Mouse (Mus musculus) gastrocnemius, postnatal 25 days (tissue): ENCODE measurements around the gene Sarm1. TPM values are rescaled to one million over a fixed set of nuclear protein-coding genes. Genes with fewer than 3 reads are reported as not detected.
A peak's percentile ranks its signal among the peaks of the same experiment; 100 is the strongest.

Experiments
- DNase-seq: peaks from one replicate; pipeline ENCODE4 v3.0.0; 2022
- total RNA-seq, 2 experiments: library from RNA; stranded (reverse); gene quantifications; 1 replicate in 1 of 2; 2 replicates in 1 of 2; pipeline ENCODE4 v1.2.3; 2021

Gene Sarm1
- total RNA-seq, 2 experiments from 2014 or later = 0.67 to 1.00 TPM

DNA sequence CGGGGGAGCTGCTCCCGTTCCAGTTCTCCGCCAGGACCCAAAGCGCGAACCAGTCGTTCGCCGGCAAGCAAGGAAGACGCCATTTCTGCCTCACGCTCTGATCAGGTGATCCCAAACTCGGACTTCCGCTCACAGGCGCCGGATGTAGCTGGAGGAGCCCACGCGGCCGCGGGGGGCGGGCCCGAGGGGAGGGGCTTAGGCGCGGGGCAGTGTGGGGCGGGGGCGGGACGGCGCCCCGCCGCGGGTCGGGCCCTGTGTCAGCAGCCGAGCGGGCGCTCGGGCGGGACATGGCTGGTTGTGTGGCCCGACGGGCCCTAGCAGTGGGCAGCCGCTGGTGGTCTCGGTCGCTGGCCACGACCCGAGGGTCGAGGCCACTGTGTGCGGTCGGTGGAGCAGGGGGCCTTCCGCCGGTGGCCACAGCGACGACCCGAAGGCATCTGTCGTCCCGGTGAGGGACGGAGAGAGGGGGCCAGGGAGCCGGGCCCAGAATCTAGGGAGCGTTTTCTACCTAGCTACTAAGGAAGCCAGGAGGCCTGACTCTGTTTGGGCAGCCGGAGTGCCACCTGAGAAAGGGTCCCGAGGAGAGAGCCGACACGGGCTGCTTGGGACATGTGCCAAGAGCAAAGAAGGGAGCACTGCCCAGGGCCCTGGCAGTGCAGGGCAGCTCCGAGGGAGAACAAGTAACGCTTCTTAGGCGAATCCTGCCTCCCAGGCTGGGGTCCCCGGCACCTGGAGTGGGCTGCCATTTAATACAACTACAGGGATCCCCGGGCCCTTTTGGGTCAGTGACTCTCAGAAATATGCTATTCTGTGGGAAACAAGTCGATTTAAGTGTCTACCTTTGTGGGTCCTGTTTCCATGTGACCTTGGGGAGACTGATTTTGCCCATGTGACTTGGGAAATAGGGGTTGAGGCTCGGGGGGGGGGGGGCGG, 14.7 kb upstream of the Sarm1 start, which contains the start of the genes Tmem199 and Poldip2:
TSS of gene Tmem199 (minus strand) at position 148 of the 933 bp plus-strand sequence.
TSS of gene Poldip2 (plus strand) at position 169 of the 933 bp plus-strand sequence.
- DNase-seq = peak; percentile 91

DNA sequence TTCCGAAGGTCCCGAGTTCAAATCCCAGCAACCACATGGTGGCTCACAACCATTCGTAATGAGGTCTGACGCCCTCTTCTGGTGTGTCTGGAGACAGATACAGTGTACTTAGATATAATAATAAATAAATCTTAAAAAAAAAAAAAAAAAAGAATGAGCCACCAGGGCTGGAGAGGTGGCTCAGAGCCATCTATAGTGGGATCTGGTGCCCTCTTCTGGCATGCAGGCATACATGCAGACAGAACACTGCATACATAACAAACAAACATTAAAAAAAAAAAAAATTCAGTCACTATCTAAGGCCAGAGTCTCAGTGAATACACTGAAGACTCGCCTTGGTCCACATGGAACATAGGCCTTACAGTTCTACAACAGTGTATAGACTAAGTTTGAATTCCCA, 11.6 kb upstream of the Sarm1 start:
- no peak for DNase-seq

DNA sequence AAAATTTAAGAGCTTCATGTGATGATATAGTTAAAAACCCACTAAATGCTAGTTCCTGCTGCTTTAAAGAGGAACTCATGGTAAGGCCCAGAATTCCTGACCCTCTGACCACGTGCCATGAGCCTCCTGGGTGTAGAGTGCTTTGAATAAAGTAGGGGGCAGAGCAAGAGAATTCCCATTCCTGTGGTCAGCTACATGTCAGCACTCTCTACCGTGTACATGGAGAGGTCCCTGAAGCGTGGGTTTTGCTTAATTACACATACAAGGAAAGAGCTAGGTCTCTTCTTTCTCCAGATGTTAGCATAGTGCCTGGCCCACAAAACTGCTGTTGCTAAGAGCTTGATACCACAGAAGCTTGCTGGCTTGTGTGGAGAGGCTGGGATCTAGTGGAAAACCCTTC, 7.9 kb upstream of the Sarm1 start:
- DNase-seq = no peak

DNA sequence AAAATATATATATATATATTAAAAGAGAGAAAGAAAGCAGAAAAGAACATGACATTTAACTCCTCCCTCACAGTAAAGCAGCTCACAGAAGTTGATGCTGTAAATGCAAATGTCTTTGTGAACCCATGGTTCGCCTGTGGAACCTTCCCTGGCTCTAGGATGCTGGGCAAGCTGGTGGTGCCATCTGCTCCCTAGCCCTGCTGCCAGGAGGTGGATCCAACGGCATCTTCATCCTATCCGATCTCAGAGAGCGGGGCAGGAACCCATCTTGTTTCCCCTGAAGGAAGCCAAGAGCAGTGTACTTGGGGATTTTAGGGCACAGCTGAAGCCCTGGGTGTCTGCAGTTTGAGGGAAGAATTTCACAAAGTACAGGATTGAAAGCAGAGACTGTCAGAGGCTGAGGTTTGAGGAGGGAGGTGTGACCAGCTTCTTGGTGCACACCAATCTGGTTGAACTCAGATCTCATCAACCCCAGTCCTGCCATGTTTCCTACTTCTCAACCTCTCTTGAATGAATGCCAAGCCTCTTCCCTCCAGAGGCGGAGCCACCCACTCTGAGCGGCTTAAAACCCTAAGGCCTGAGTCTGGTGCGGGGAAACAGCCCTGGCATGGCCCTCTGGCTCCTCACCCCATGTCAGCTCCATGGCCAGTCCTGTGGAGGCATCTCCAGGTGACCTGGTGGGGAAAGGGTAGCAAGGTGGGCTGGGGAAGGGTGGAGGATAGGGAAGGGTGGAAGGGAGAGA, 5.5 kb upstream of the Sarm1 start, which contains the start of gene Sebox:
TSS of gene Sebox (plus strand) at position 539 of the 742 bp plus-strand sequence.
- no peak for DNase-seq

DNA sequence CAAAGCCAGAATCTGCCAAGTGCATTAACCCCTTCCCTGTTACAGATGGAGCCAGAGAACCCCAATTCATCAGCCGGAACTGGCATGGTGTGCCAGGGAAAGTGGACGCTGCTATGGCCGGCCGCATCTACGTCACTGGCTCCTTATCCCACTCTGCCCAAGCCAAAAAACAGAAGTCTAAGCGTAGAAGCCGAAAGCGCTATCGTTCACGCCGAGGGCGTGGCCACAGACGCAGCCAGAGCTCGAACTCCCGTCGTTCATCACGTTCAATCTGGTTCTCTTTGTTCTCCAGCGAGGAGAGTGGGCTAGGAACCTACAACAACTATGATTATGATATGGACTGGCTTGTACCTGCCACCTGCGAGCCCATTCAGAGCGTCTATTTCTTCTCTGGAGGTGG, 4.0 kb upstream of the Sarm1 start:
- no peak for DNase-seq

DNA sequence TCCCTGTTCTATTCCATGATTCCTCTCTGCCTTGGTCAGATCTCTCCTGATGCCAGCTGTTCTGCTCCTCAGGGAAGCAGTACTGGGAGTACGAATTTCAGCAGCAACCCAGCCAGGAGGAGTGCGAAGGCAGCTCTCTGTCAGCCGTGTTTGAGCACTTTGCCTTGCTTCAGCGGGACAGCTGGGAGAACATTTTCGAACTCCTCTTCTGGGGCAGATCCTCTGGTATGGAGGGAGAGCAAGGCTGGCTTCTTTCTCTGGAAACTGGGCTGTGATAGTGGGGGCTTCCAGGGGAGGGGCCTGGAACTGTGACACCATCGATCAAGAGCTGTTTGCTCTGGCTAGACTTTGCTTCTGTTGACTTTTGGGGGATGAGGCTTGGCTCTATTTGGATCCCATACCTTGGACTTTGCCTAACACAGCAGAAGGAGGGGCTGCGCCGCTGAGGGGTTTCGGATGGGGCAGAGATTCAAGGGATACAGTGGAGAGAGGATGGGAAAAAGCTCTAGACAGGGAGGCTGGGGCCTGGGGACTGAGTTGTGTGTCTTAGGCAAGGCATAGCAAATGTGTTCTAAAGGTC, 3.2 kb upstream of the Sarm1 start:
- DNase-seq = no peak

DNA sequence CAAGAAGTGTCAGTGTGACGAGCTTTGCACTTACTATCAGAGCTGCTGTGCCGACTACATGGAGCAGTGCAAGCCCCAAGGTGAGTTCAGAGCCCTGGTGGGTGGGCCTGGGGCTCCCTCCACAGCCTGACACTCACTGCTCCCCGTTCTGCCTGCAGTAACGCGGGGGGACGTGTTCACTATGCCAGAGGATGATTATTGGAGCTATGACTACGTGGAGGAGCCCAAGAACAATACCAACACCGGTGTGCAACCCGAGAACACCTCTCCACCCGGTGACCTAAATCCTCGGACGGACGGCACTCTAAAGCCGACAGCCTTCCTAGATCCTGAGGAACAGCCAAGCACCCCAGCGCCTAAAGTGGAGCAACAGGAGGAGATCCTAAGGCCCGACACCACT, 2.0 kb upstream of the Sarm1 start:
- DNase-seq = no peak

DNA sequence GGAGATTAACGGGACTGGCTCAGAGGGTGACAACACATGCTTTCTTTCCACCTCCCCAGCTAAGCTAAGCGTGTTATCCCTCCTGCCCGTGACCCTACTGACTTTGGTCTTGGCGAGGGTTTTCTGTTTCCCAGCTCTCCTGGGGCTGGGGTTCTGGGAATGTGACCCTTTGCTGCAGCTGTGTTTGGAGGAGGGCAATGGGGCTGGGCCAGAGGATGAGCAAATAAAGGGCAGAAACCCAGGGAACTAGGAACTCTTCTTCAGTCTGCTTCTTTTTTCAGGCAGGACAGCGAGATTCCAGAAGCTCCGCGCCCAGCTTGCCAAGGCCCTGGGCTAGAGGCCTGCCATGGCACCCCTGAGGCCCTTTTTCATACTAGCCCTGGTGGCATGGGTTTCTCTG, 1.4 kb upstream of the Sarm1 start, which contains the start of gene Vtn:
TSS of gene Vtn (plus strand) at position 88 of the 400 bp plus-strand sequence.
- DNase-seq = peak; percentile 72

DNA sequence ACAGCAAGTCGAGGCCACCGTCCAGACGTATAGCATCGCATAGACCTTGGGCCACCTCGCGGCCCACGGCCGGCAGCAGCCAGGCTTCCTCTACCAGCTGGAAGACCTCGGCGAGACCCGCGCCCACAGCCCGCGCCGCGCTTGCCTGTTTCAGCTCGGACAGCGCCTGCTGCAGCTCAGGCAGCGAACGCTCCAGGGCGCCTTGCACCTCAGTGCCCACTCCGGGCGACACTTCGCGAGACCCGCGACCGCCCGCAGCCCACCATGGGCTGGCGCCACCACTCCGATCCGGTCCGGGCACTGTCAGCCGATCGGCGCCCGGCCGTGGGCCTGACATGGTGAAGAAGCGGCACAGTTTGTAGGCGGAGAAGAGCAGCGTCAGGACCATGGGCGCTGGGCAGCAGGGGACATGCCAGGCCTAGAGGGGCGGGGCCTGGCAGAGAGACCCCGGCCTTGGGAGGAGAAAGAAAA, 448 bp downstream of the Sarm1 start:
- DNase-seq = peak; percentile 18

DNA sequence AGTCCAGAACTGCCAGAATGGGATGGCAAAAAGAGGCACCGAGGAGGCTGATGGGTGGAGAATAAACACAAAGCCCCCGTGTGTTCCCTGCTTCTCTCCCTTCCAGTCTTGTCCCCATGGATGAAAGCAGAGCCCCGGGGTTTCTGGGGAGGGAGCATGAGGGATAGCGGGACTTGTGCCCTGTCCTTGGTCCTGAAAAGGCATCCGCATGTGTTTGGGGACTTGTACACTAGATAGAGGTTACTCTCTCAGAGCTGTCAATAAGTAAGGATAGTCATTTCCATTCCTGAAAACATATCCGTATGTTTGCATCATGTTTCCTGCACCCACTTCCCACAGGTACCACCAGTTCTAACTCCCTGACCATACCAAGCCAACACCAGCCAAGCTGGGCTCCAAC, 1.6 kb downstream of the Sarm1 start:
- DNase-seq = no peak

DNA sequence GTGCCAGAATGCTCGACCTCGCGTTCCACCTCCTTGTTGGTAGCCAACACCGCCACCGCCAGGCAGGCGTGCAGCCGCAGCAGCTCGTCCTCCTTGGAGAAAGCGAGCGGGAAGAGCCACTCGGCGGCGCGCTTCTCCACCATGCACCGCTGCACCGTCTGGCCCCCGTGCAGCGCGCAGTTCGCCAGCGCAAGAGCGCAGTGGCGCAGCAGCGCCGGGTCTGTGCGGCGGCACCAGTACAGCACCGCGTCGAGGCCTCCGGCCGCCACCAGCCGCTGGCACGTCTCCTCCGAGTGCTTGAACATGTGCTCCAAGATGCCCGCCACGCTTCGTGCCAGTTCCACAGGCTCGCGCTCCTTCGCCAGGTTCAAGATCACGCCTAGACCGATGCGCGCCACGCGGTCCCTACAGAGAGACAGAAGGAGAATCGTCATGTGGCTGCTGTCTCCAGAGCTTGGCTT, 6.7 kb downstream of the Sarm1 start:
- no peak for DNase-seq

DNA sequence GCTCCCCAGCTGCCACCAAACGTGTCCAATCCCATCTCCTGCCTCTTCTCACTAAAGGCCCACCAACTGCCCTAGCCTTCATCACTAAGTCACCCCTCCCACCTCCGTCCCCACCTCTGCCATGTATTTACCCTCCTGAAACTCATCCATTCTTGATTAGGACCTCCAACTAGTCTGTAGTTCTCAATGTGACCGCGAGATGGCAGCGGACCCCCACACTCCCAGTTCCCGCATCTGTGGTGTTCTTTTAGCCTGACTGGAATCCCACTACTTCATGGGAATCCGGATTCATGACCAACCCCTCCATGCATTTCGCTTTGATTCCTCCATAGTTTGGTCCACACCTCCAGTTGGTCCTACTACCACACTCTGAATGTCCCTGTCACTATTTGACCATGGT, 9.4 kb downstream of the Sarm1 start:
- peak; percentile 20 for DNase-seq

DNA sequence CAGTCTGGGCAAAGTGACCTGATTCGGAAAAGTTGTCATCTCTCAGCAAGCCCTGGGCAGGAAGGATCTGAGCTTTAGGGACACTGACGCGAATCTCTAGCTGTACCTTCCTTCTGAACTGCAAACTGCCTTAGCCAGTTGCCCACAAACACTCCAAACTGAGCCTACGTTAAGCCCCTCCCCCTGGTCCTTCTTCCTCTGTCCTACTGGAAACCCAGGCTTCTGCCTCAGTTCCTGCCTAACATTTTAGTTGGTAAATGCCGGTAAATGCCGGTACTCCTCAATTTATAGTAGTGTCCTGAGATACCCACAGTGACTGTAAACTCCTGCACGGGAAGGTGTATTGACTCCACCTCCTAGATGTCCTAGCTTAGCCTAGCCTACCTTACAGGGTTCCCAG, 13.9 kb downstream of the Sarm1 start:
- DNase-seq = no peak

DNA sequence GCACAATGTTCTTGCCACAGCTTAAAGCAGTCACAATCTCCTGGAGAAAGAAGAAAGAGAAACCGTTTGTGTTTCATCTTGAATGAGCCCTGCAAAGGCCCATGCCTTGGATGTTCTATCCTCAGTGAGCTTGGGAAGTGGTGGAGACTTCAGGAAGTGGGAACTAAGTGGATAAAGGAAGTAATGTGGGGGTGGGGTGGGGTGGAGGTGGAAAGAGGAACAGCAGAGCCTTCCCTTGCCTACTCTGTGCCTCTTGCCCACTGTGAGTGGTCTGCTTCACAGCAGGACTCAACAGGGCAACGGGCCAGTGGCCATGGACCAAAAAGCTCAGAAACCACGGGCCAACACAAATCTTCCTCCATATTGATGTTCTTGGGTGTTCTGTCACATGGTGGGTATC, 22.3 kb downstream of the Sarm1 start:
- DNase-seq = no peak

DNA sequence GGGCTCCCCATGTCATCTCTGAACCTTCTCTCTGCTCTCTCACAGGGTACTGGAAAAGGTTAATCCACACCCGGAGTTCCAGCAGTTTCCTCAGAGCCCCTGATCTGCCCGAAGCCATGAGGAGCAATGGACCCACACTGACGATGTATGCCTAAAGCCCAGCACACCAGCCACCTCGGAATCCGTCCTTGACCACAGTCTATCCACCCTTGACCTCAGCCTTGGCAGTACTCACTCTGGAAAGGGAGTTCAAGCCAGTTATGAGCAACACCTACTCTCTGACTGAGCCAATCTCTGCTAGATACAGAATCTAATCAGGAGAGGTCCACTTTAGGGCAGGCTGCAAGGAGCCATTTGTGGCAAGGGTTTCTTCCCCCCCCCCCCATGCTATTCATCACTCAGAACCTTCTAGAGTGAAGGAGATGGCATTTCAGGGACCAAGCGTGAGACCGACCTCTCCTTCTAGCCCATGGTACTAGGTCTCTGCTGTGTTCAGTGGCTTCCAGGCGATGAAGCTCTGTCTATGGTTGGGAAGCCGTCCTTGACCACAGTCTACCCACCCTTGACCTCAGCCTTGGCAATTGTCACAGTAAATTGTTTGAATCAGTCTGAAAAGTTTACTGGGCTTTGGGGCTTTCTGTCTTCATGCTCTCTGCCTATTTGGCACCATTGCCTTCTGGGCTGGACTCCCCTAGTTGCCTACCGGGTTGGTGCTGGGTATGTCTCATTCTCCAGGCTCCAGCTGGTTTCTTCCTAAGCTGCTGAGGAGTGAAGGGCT, 26.0 kb downstream of the Sarm1 start:
- no peak for DNase-seq

DNA sequence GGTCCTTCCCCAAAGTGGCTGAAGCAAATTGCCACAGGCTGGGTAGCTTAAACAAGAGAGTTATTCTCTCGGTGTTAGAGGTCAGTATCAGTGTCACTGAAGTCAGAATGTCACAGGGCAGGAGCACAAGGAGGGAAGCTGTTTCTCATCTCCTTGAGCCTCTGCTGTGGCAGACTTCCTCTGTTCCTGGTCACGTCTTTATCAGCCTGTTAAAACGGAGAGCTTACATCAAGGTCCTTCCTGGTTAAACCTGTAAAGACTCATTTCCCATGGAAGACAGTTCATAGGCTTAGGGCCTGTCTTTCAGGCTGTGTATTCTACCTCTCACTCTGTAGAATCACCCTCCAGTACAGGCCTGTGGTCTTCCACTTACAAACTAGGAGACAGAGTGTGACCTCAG, 29.6 kb downstream of the Sarm1 start:
- no peak for DNase-seq

DNA sequence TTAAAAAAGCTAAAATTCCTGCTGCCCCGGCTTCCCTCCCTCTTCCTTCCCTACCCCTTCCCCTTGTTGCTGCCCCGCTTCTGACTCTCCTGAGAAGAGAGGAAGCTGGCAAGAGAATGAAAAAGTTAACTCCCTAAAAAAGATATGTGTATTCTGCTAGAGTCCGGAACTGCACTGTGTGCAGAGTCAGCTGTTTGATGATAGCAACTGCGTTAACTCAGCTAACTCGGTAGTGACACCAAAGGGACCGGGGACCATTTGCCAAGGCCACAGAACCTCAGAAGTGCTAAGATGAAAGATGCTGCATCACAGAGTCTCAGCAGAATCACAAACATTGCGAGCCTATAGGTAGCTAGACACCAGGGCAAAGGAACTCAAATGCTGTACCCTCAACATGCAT, 30.0 kb downstream of the Sarm1 start:
- no peak for DNase-seq

DNA sequence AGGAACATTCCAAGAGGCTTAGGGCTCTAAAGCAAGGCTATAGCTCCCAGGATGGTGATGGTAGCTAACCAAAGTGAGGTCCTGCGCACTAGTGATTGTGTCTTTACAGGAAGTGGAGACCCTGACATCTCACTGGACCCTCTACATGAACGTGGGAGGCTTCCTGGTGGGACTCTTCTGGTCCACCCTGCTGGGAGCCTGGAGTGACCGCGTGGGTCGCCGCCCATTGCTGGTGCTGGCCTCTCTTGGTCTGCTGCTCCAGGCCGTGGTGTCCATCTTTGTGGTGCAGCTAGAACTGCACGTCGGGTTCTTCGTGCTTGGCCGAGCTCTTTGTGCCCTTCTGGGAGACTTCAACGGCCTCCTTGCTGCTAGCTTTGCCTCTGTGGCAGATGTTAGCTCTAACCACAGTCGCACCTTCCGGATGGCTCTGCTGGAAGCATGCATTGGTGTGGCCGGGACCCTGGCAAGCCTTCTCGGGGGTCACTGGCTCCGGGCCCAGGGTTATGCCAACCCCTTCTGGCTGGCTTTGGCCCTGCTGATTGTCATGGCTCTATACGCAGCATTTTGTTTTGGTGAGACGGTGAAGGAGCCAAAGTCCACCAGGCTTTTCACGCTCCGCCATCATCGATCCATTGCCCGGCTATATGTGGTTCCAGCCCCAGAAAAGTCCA, 31.2 kb downstream of the Sarm1 start:
- DNase-seq = no peak

DNA sequence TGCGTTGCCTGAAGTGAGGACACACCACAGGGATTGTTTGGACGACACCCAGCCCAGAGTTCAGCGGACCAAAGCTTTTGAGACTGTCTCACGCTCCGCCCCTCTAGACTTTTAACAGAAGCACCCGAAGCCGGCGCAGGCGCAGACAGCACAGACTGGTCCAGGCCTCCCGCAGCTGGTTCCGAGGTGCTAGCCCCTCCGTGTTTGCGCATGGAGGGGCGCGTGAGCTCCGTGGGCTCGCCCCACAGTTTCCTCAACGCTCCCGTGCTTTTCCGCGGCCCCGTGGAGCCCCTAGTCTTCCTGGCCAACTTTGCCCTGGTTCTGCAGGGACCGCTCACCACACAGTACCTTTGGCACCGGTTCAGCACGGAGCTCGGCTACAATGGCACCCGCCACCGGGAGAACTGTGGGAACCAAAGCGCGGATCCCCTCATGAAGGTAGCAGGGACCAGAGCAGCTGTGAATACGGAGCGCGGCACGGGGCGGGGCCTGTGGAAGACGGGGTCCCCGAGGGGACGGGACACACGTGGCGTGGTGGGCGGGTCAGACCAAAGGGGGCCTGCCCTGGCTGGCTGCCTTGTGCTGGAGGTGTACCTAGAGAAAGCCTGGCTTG, 31.9 kb downstream of the Sarm1 start, which contains the start of gene Slc46a1:
TSS of gene Slc46a1 (plus strand) at position 130 of the 613 bp plus-strand sequence.
- DNase-seq = peak; percentile 86

DNA sequence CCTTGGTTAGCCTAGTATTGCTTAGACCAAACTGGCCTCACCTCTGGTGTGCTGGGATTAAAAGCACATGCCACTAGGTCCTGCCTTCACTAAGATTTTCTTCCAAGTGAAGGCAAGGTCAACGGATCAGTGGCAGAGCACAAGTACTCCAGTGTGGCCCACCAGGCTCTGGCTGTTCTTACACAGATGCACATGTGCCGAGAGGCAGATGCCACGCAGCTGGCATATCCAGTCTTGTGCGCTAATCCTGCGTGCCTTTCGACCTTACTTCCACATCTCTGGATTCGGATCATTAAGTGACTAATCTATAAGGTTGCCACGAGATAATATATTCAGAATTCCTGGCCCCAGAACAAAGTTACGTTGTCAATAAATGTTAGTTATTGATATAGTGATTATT, 32.4 kb downstream of the Sarm1 start:
- DNase-seq = no peak
